Mouse (Mus musculus) stomach, embryonic 16.5 days (tissue): ENCODE measurements at regions not wholly inside any gene's neighbourhood (a gene's known extent, or its start where the extent isn't known, plus 50 kb on each side); places are given as distances from the start of the nearest gene placed in this dataset.

Source experiments
- ATAC-seq: fragments of 200-750 bp; cut with Nextera tagmentation; 2 replicates; pipeline ENCODE4 v1.8.0; 2017; ENCODE audit warnings: moderate number of reproducible peaks, moderate TSS enrichment; ENCODE audit not compliant: insufficient read depth, low FRiP score
- H3K27ac ChIP-seq: fragments of 300-500 bp; sonication (generic); 2 replicates; pipeline ENCODE4 v1.5.1; 2014; ENCODE audit warnings: low read length
- H3K27me3 ChIP-seq: fragments of 300-500 bp; sonication (generic); 2 replicates; pipeline ENCODE4 v1.6.1; 2014; ENCODE audit warnings: low read length, control low read depth, mixed read lengths; ENCODE audit not compliant: control insufficient read depth, insufficient read depth
- H3K36me3 ChIP-seq: fragments of 300-500 bp; sonication (generic); 2 replicates; pipeline ENCODE4 v1.6.1; 2014; ENCODE audit warnings: low read length; ENCODE audit not compliant: control insufficient read depth, insufficient read depth
- H3K4me1 ChIP-seq: fragments of 300-500 bp; sonication (generic); 2 replicates; pipeline ENCODE4 v1.6.1; 2014; ENCODE audit warnings: low read length, control low read depth, mixed read lengths; ENCODE audit not compliant: control insufficient read depth, insufficient read depth
- H3K4me2 ChIP-seq: fragments of 300-500 bp; sonication (generic); 2 replicates; pipeline ENCODE4 v1.6.1; 2014; ENCODE audit warnings: low read depth, low read length, mixed read lengths
- H3K4me3 ChIP-seq: fragments of 300-500 bp; sonication (generic); replicated peaks from 2 replicates; pipeline ENCODE4 v1.5.1; 2014; ENCODE audit warnings: mild to moderate bottlenecking, low read length
- H3K9ac ChIP-seq: fragments of 300-500 bp; sonication (generic); 2 replicates; pipeline ENCODE4 v1.6.1; 2014; ENCODE audit warnings: low read length
- H3K9me3 ChIP-seq: fragments of 300-500 bp; sonication (generic); replicated peaks from 2 replicates; pipeline ENCODE4 v1.6.1; 2016; ENCODE audit warnings: low read length, control low read depth; ENCODE audit not compliant: control insufficient read depth
- WGBS: fragments of 180-500 bp; shearing (Covaris S2); extraction: QIAGEN DNeasy Blood & Tissue Kit; methylation state at CpG from one replicate; pipeline ENCODE4 v1.1.7; 2014; 5-methylcytosine and 5-hydroxymethylcytosine counted together

DNA sequence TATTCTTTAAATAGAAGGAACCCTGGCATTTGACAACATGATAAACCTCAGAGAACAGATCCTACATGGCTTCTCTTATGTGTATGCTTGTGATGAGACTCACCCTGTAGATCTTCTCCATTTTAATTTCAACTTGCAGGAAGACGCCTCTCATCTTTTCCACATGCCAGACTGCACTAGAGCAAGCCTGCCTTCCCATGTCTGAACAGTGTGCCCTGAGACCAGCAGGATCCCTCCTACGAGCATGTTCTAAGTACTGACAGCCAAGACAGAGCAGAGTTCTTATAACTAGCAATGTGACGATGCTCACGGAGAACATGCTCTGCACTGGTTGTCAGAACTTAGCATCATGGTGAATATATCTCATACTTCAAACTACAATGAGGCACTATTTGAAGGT is 277.5 kb upstream of the BB014433 start:
- Histone ChIP-seq H3K27ac (no peak overlapping the region), H3K9ac (no peak overlapping the region), H3K27me3 (no peaks in the 10 kb centered on the region), H3K4me2 (no peak overlapping the region), H3K36me3 (no peaks in the 10 kb centered on the region), H3K9me3 (no peaks in the 10 kb centered on the region), H3K4me1 (no peaks in the 10 kb centered on the region), H3K4me3 (no peak overlapping the region)
- 75% methylated on average over 4 of the region's 4 CpGs for WGBS
- ATAC-seq: no peak

DNA sequence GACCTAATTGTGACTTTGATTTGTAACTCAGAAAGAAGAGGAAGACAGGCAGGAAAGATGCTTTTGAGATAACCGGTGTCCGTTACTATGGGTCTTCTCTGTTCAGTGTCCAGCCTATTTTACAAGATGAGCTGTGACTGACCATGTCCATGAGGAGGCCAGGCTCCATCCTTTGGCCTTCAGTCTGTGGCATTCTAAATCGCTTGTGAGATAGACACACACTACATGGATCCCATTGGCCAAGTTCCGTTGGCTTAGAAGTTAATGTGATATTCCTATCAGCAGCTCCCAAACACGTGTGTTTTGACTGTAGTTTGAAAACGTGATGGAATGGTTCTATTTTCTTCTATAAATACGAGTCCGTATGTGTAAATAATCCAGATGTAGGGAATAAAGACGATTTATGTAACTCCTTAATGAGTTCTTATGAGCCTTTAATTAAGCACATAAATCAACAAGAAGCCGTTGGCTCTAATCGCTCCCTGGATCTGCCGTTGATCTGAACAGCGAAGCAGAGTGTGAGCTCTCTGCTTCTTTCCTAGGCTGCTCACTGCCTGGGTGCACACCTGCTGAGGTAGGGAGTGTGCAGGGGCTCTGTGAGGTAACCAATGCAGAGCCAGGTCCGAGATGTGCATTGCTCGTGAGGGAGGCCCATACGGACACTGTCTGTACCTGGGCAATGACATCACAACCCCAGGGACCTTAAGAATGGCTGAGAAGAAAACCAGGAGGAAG is 272.4 kb upstream of the BB014433 start:
- WGBS: 70% methylated on average over 16 of the region's 16 CpGs
- Histone ChIP-seq H3K9ac (no peak overlapping the region), H3K4me2 (no peak overlapping the region), H3K36me3 (no peaks in the 10 kb centered on the region), H3K4me1 (no peaks in the 10 kb centered on the region), H3K27me3 (no peaks in the 10 kb centered on the region), H3K27ac (no peak overlapping the region), H3K4me3 (no peak overlapping the region), H3K9me3 (no peaks in the 10 kb centered on the region)
- no peak for ATAC-seq

DNA sequence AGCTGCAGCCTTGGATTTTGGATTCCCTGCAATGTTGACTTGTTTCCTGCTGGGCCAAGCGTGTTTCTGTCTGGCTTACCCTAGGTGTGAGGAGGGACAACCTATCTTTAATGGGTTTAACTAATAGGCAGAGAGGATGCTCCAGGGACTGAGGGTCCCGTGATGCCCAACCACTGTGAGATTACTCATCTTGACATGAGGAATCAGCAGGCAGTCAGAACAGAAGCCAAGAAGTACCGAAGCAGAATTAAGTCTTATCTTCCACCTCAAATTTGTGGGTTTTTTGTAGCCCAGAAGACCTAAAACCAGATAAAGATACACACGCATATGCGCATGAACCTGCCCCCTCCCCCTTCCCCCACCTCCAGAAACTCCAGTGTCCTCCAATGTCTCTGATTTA is 267.6 kb upstream of the BB014433 start:
- no peaks in the 10 kb centered on the region for H3K9me3 ChIP-seq
- no peak for ATAC-seq
- no peak overlapping the region for H3K4me3 ChIP-seq
- WGBS: 65% methylated on average over 5 of the region's 5 CpGs
- no peak overlapping the region for H3K9ac ChIP-seq
- H3K27ac ChIP-seq: no peak overlapping the region
- no peaks in the 10 kb centered on the region for H3K36me3 ChIP-seq
- no peaks in the 10 kb centered on the region for H3K27me3 ChIP-seq
- no peak overlapping the region for H3K4me2 ChIP-seq
- H3K4me1 ChIP-seq: no peaks in the 10 kb centered on the region

DNA sequence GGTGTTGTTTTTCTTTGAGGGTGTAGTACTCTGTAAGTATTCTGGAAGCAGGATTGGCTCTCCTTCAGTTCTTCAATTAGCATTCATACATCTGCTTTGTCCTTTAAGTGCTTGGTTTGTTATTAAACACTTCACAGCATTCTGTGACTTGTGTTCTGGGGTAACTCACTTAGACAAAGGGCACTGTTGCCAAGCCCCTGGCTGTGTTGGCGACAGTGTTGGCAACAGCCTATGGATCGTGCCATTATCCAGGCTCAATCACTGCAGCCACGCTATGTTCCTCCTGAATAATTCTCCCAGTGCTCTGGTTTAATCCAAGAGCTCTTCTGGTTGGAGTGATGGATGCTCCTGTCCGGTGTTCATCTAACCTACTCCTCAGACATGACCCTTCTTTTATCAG is 265.6 kb upstream of the BB014433 start:
- Histone ChIP-seq H3K9me3 (no peaks in the 10 kb centered on the region), H3K27me3 (no peaks in the 10 kb centered on the region), H3K4me3 (no peak overlapping the region), H3K4me2 (no peak overlapping the region), H3K27ac (no peak overlapping the region), H3K9ac (no peak overlapping the region), H3K4me1 (no peaks in the 10 kb centered on the region), H3K36me3 (no peaks in the 10 kb centered on the region)
- no peak for ATAC-seq
- WGBS: 76% methylated on average over 4 of the region's 4 CpGs

GRCm38 (mm10) chr8:15311045-15311444 is 265.2 kb upstream of the BB014433 start:
- Histone ChIP-seq H3K4me1 (no peaks in the 10 kb centered on the region), H3K27ac (no peak overlapping the region), H3K27me3 (no peaks in the 10 kb centered on the region), H3K9ac (no peak overlapping the region), H3K9me3 (no peaks in the 10 kb centered on the region), H3K4me2 (no peak overlapping the region), H3K36me3 (no peaks in the 10 kb centered on the region), H3K4me3 (no peak overlapping the region)
- ATAC-seq: no peak
- 77% methylated on average over 7 of the region's 7 CpGs for WGBS

DNA sequence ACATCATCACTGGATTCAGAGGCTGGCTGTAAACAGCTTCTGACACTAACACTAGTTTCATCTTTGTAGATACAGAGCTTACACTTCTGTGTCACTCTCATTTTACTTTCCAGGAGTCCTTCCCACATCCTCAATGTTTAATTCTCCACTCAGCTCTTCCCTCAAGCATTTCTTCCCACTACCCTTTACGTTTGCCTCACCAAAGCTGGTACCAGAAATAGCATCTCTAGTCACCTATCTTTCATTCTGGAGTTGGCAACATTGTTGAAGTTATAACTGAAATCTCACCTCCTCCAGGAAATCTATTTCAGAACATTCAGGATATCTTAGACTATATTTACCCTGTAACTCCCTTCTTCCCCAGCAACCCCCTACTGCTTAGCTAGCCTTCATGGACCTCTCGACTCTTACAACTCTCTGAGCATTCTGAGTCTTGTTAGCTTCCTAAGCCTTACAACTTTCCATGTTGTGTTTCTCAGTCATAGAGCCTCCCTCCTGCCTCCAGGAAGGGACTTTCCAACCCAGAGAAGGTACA is 258.3 kb upstream of the BB014433 start:
- Histone ChIP-seq H3K4me1 (no peaks in the 10 kb centered on the region), H3K4me2 (no peak overlapping the region), H3K4me3 (no peak overlapping the region), H3K27me3 (no peaks in the 10 kb centered on the region), H3K27ac (no peak overlapping the region), H3K36me3 (no peaks in the 10 kb centered on the region), H3K9ac (no peak overlapping the region), H3K9me3 (no peaks in the 10 kb centered on the region)
- 73% methylated on average over 2 of the region's 2 CpGs for WGBS
- ATAC-seq: no peak

DNA sequence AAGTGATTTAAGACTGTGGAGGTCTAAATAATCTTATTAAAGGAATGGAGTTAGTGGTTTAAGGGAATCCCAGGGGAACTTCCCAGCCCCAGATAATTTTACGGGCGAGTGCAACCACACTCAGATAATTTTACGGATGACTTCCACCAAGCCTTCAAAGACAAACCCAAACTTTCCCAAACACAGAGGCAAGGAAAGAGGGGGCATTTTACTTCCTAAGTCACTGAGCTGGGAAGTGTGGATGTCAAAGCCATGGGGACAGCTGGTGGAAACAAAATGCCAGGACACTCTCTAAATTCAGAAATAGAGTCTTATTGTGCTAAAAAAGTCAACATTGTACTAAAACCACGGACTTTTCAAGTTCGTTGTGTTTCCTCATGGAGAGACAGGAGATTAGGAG is 227.9 kb upstream of the BB014433 start:
- WGBS: 64% methylated on average over 5 of the region's 5 CpGs
- no peaks in the 10 kb centered on the region for H3K9me3 ChIP-seq
- no peak overlapping the region for H3K9ac ChIP-seq
- no peak overlapping the region for H3K27ac ChIP-seq
- no peaks in the 10 kb centered on the region for H3K4me1 ChIP-seq
- H3K36me3 ChIP-seq: no peaks in the 10 kb centered on the region
- no peak for ATAC-seq
- H3K4me3 ChIP-seq: no peak overlapping the region
- no peaks in the 10 kb centered on the region for H3K27me3 ChIP-seq
- H3K4me2 ChIP-seq: no peak overlapping the region

- Histone ChIP-seq H3K27me3 (no peaks in the 10 kb centered on the region), H3K9ac (no peak overlapping the region), H3K4me1 (no peaks in the 10 kb centered on the region), H3K27ac (no peak overlapping the region), H3K9me3 (no peaks in the 10 kb centered on the region), H3K4me2 (no peak overlapping the region), H3K4me3 (no peak overlapping the region), H3K36me3 (no peaks in the 10 kb centered on the region)
- ATAC-seq: no peak
- 34% methylated on average over 17 of the region's 17 CpGs for WGBS
Measured at GRCm38 (mm10) chr8:15271793-15272587, 226.1 kb upstream of the BB014433 start.

DNA sequence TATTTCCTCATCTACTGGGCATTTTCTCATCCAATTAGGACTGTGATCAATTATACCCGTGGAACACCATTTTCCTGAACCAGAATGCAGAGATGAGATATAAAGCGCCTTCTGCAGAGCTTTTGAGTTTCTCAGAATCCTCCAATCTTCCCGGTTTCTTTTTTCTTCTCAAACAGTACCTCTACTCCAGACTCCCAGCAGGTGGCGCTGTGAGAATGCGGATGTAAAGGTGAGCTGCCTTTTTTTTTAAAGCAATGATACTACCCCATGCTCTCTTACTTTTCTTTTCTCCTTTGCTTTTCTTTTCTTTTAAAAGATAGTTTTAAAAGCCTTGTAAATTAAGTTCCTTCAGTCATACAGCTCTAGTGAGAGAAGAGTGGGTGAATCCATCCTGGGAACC is 224.4 kb upstream of the BB014433 start:
- Histone ChIP-seq H3K27me3 (no peaks in the 10 kb centered on the region), H3K27ac (no peak overlapping the region), H3K4me3 (no peak overlapping the region), H3K36me3 (no peaks in the 10 kb centered on the region), H3K4me1 (no peaks in the 10 kb centered on the region), H3K4me2 (no peak overlapping the region), H3K9me3 (no peaks in the 10 kb centered on the region), H3K9ac (no peak overlapping the region)
- ATAC-seq: no peak
- WGBS: 10% methylated on average over 5 of the region's 5 CpGs
